In genomic region chr8:106534449-106534848, GRCm38 (mm10) we compare ENCODE assay signal across 8 mouse cellular contexts. TPM values are rescaled to one million over a fixed set of nuclear protein-coding genes. Genes with fewer than 3 reads are reported as not detected.
A peak's percentile ranks its signal among the peaks of the same experiment; 100 is the strongest.
DNase-seq lines count a peak whose midpoint lies in the region; ATAC-seq and TF ChIP-seq lines count a peak whose summit lies in the region.

No protein-coding gene starts in this region.

- H3K4me1 ChIP-seq in heart, postnatal 0 days (ENCODE audit: control insufficient read depth, insufficient read depth), result peaks cover 3% of the 10 kb centered on the region; the same call in 1 of the 2 replicates
- 0 out of 2 replicates have a peak, but pooled peaks cover 3% of the 10 kb centered on the region for H3K4me1 ChIP-seq in heart, embryonic 11.5 days (ENCODE audit: control insufficient read depth, insufficient read depth, low read length)

- H3K27me3 ChIP-seq in heart, postnatal 0 days (ENCODE audit: control insufficient read depth, insufficient read depth, low read length), result no peaks in the 10 kb centered on the region
- no peaks in the 10 kb centered on the region for H3K27me3 ChIP-seq in heart, embryonic 11.5 days (ENCODE audit: control insufficient read depth, insufficient read depth, low read length)

- peak; percentile 45 for DNase-seq in heart, postnatal 0 days (ENCODE audit: low spot score)
- peak; percentile 55 to 68 for DNase-seq in CD8-positive naive resting alpha-beta T cell, adult 2 months (ENCODE audit: low read depth in 2 of 2, low spot score in 2 of 2)
- peak; percentile 38 for DNase-seq in adrenal gland, postnatal 25 days
- DNase-seq in forelimb bud, embryonic 11.5 days (ENCODE audit: low read depth, low spot score), result peak; percentile 65
- DNase-seq in layer of hippocampus, postnatal 10 days (ENCODE audit: low spot score in 2 of 2), result peak; percentile 59 to 68
- peak; percentile 77 for DNase-seq in naive thymus-derived CD4-positive, alpha-beta T cell, adult 2 months (ENCODE audit: low read depth)
- DNase-seq in thymus, postnatal 36 days, result peak; percentile 49 to 54

- ATAC-seq in heart, postnatal 0 days (ENCODE audit: insufficient read depth, low read depth), result no peak
- no peak for ATAC-seq in heart, embryonic 11.5 days (replicated peaks; ENCODE audit: insufficient number of reproducible peaks, low FRiP score, low TSS enrichment)

- H3K4me2 ChIP-seq in heart, postnatal 0 days (ENCODE audit: low read depth, low read length), result no peak overlapping the region
- H3K4me2 ChIP-seq in heart, embryonic 11.5 days, result no peak overlapping the region

- H3K27ac ChIP-seq in heart, postnatal 0 days (ENCODE audit: low read depth), result no peak overlapping the region
- no peak overlapping the region for H3K27ac ChIP-seq in heart, embryonic 11.5 days (ENCODE audit: low read depth, low read length)

- H3K36me3 ChIP-seq in heart, postnatal 0 days (replicated peaks; ENCODE audit: control insufficient read depth, insufficient read depth, low read length), result no peaks in the 10 kb centered on the region
- peaks cover 9% of the 10 kb centered on the region for H3K36me3 ChIP-seq in heart, embryonic 11.5 days (ENCODE audit: control insufficient read depth, insufficient read depth, low read length)

- no peaks in the 10 kb centered on the region for H3K9me3 ChIP-seq in heart, postnatal 0 days (replicated peaks; ENCODE audit: control insufficient read depth, low read length)
- no peaks in the 10 kb centered on the region for H3K9me3 ChIP-seq in heart, embryonic 11.5 days (replicated peaks; ENCODE audit: control insufficient read depth, low read length)

- TF ChIP-seq EP300 in heart, postnatal 0 days (IDR thresholded peaks at IDR 0.05; ENCODE audit: low read depth), result no peak

- no peak overlapping the region for H3K9ac ChIP-seq in heart, postnatal 0 days (replicated peaks; ENCODE audit: low read depth, low read length)
- no peak overlapping the region for H3K9ac ChIP-seq in heart, embryonic 11.5 days (ENCODE audit: low read depth, low read length)

- WGBS in heart, postnatal 0 days, result 29% methylated on average over 6 of the region's 6 CpGs
- 37% methylated on average over 6 of the region's 6 CpGs for WGBS in heart, embryonic 11.5 days (ENCODE audit: insufficient replicate concordance)

- H3K4me3 ChIP-seq in heart, postnatal 0 days (ENCODE audit: low read depth, low read length), result no peak overlapping the region
- no peak overlapping the region for H3K4me3 ChIP-seq in heart, embryonic 11.5 days (ENCODE audit: low read depth, low read length)

- TF ChIP-seq CTCF in heart, postnatal 0 days (IDR thresholded peaks at IDR 0.05; ENCODE audit: low read depth), result peak; percentile 83

RNA-seq across cellular contexts. Expression of gene Cdh3, which starts 23.8 kb away (rescaled TPM):
- 9.2 and 11.4 TPM in 2 replicates for total RNA-seq in heart, postnatal 0 days (2014; rRNA removed; ENCODE audit: low replicate concordance)
- polyA plus RNA-seq in heart, postnatal 0 days (2015; fragmentation: Nextera tagmentation; extraction: Ambion mirVana), result 4.3 and 4.5 TPM in 2 replicates
- 17.8 and 22.5 TPM in 2 replicates for polyA plus RNA-seq in heart, embryonic 11.5 days (2014; fragmentation: Nextera tagmentation; extraction: Ambion mirVana)
- total RNA-seq in adrenal gland, postnatal 25 days (2021), result 0.27 and 0.52 TPM in 2 replicates
- total RNA-seq in layer of hippocampus, postnatal 10 days (2021), result under 1 TPM; 0.11 to 0.32 TPM

RNA-seq across cellular contexts. Expression of gene 6030452D12Rik, which starts 34.1 kb away (rescaled TPM):
- total RNA-seq in heart, postnatal 0 days (2014; rRNA removed; ENCODE audit: low replicate concordance), result not detected in 2 replicates
- not detected in 2 replicates for polyA plus RNA-seq in heart, postnatal 0 days (2015; fragmentation: Nextera tagmentation; extraction: Ambion mirVana)
- polyA plus RNA-seq in heart, embryonic 11.5 days (2014; fragmentation: Nextera tagmentation; extraction: Ambion mirVana), result not detected in 2 replicates
- total RNA-seq in adrenal gland, postnatal 25 days (2021), result not detected in 2 replicates
- not detected for total RNA-seq in layer of hippocampus, postnatal 10 days (2021)

RNA-seq across cellular contexts. Expression of gene Gm10073, which starts 38.8 kb away (rescaled TPM):
- 70.8 and 80.8 TPM in 2 replicates for total RNA-seq in heart, postnatal 0 days (2014; rRNA removed; ENCODE audit: low replicate concordance)
- 6.2 and 6.5 TPM in 2 replicates for polyA plus RNA-seq in heart, postnatal 0 days (2015; fragmentation: Nextera tagmentation; extraction: Ambion mirVana)
- polyA plus RNA-seq in heart, embryonic 11.5 days (2014; fragmentation: Nextera tagmentation; extraction: Ambion mirVana), result 6.9 and 7.6 TPM in 2 replicates
- total RNA-seq in adrenal gland, postnatal 25 days (2021), result 101 and 113 TPM in 2 replicates
- total RNA-seq in layer of hippocampus, postnatal 10 days (2021), result 100 to 1,000 TPM; 122 to 132 TPM
